Mouse (Mus musculus) limb, embryonic 12.5 days (tissue): ENCODE measurements around the gene Fbll1. TPM values are rescaled to one million over a fixed set of nuclear protein-coding genes. Genes with fewer than 3 reads are reported as not detected.

Experiments
- ATAC-seq: fragments of 200-750 bp; cut with Nextera tagmentation; 2 replicates; pipeline ENCODE4 v1.8.0; 2017; ENCODE audit warnings: low read depth, moderate TSS enrichment; ENCODE audit not compliant: insufficient number of reproducible peaks, insufficient read depth, low FRiP score, low TSS enrichment
- H3K27ac ChIP-seq: fragments of 300-500 bp; sonication (generic); 2 replicates; pipeline ENCODE4 v1.5.1; 2016; ENCODE audit warnings: mild to moderate bottlenecking, moderate library complexity
- H3K27me3 ChIP-seq: fragments of 300-500 bp; sonication (generic); 2 replicates; pipeline ENCODE4 v1.6.1; 2016; ENCODE audit warnings: mild to moderate bottlenecking, moderate library complexity
- H3K36me3 ChIP-seq: fragments of 300-500 bp; sonication (generic); 2 replicates; pipeline ENCODE4 v1.6.1; 2016; ENCODE audit warnings: mild to moderate bottlenecking, moderate library complexity
- H3K4me1 ChIP-seq: fragments of 300-500 bp; sonication (generic); replicated peaks from 2 replicates; pipeline ENCODE4 v1.6.1; 2016
- H3K4me2 ChIP-seq: fragments of 300-500 bp; sonication (generic); 2 replicates; pipeline ENCODE4 v1.6.1; 2016; ENCODE audit warnings: mild to moderate bottlenecking, moderate library complexity
- H3K4me3 ChIP-seq: fragments of 300-500 bp; sonication (generic); replicated peaks from 2 replicates; pipeline ENCODE4 v1.5.1; 2016; ENCODE audit warnings: mild to moderate bottlenecking
- H3K9ac ChIP-seq: fragments of 300-500 bp; sonication (generic); replicated peaks from 2 replicates; pipeline ENCODE4 v1.6.1; 2016; ENCODE audit warnings: mild to moderate bottlenecking, moderate library complexity
- H3K9me3 ChIP-seq: fragments of 300-500 bp; sonication (generic); 2 replicates; pipeline ENCODE4 v1.6.1; 2016; ENCODE audit warnings: mild to moderate bottlenecking, moderate library complexity
- WGBS: fragments of 180-500 bp; shearing (Covaris S2); methylation state at CpG from one replicate; pipeline ENCODE4 v1.1.7; 2016; 5-methylcytosine and 5-hydroxymethylcytosine counted together
- microRNA counts: library from miRNA; unstranded; fragments of <30 nt; microRNA quantifications from one replicate; lab custom pipeline; 2017
- microRNA-seq: library from miRNA; unstranded; fragments of <30 nt; microRNA quantifications from one replicate; pipeline ENCODE4, GENCODE M21; 2017
- polyA plus RNA-seq: library from polyadenylated mRNA; unstranded; fragments of >200 nt; fragmentation: Nextera tagmentation; extraction: Ambion mirVana; gene quantifications from 2 replicates; pipeline ENCODE4 v1.2.1, GENCODE M21; 2016

Fbll1 gene
- polyA plus RNA-seq, 1 experiment from 2014 or later: not detected

- 85% methylated on average over 11 of the region's 11 CpGs for WGBS
- no peak for ATAC-seq
- no peaks in the 10 kb centered on the region for H3K9me3 ChIP-seq
- H3K36me3 ChIP-seq: no peaks in the 10 kb centered on the region
- no peak overlapping the region for H3K9ac ChIP-seq
- peaks cover 8% of the 10 kb centered on the region for H3K4me1 ChIP-seq
- 0 out of 2 replicates have a peak, but pooled peaks cover 5% of the 10 kb centered on the region for H3K27me3 ChIP-seq
- no peak overlapping the region for H3K27ac ChIP-seq
- H3K4me2 ChIP-seq: no peak overlapping the region
- H3K4me3 ChIP-seq: no peak overlapping the region
Observed at GRCm38 (mm10) chr11:35756411-35757303, 42.0 kb downstream of the Fbll1 start.

- Histone ChIP-seq H3K4me1 (peaks cover 8% of the 10 kb centered on the region), H3K4me3 (no peak overlapping the region), H3K9me3 (no peaks in the 10 kb centered on the region), H3K9ac (no peak overlapping the region), H3K36me3 (no peaks in the 10 kb centered on the region), H3K4me2 (no peak overlapping the region), H3K27ac (no peak overlapping the region), H3K27me3 (0 out of 2 replicates have a peak, but pooled peaks cover 5% of the 10 kb centered on the region)
- ATAC-seq: no peak
- WGBS: 44% methylated on average over 6 of the region's 6 CpGs
Observed at GRCm38 (mm10) chr11:35755546-35755945, 43.1 kb downstream of the Fbll1 start.

GRCm38 (mm10) chr11:35754906-35755418 is 43.7 kb downstream of the Fbll1 start:
- no peak overlapping the region for H3K27ac ChIP-seq
- peaks cover 8% of the 10 kb centered on the region for H3K4me1 ChIP-seq
- WGBS: 87% methylated on average over 4 of the region's 4 CpGs
- H3K4me3 ChIP-seq: no peak overlapping the region
- H3K9ac ChIP-seq: no peak overlapping the region
- 0 out of 2 replicates have a peak, but pooled peaks cover 5% of the 10 kb centered on the region for H3K27me3 ChIP-seq
- no peaks in the 10 kb centered on the region for H3K36me3 ChIP-seq
- ATAC-seq: no peak
- H3K9me3 ChIP-seq: no peaks in the 10 kb centered on the region
- no peak overlapping the region for H3K4me2 ChIP-seq

GRCm38 (mm10) chr11:35750578-35750977 is 48.1 kb downstream of the Fbll1 start:
- ATAC-seq: no peak
- peaks cover 3% of the 10 kb centered on the region for H3K4me1 ChIP-seq
- 61% methylated on average over 8 of the region's 8 CpGs for WGBS
- H3K9ac ChIP-seq: no peak overlapping the region
- H3K36me3 ChIP-seq: no peaks in the 10 kb centered on the region
- H3K27ac ChIP-seq: no peak overlapping the region
- H3K9me3 ChIP-seq: no peaks in the 10 kb centered on the region
- no peaks in the 10 kb centered on the region for H3K27me3 ChIP-seq
- no peak overlapping the region for H3K4me3 ChIP-seq
- H3K4me2 ChIP-seq: no peak overlapping the region

MicroRNAs within 50 kb of the gene (microRNA counts, 519-probe panel; counts per million panel counts)
- microRNA mmu-miR-103 (lab: Ali Mortazavi, UCI): 6,760 counts per million, percentile 81 among the panel's probes with 10 or more counts

Small RNA genes lying within 50 kb of the gene (microRNA-seq; reads per million reads assigned to microRNA genes)
- gene Mir103-1: 5.8 reads per million, percentile 18 among the genes with 10 or more reads in this experiment

Other genes with a start within 250 kb of the Fbll1 start
- gene Pank3, start 29.4 kb downstream of the Fbll1 start, polyA plus RNA-seq: 22.5 and 23.0 TPM in 2 replicates
- 84.0 and 91.3 TPM in 2 replicates for gene Rars, start 35.6 kb upstream of the Fbll1 start, polyA plus RNA-seq
- gene Wwc1, start 181.6 kb upstream of the Fbll1 start, polyA plus RNA-seq: 3.5 and 5.3 TPM in 2 replicates